Mouse (Mus musculus) kidney, embryonic 15.5 days (tissue): ENCODE measurements at regions not wholly inside any gene's neighbourhood (a gene's known extent, or its start where the extent isn't known, plus 50 kb on each side); places are given as distances from the start of the nearest gene placed in this dataset.
A peak's percentile ranks its signal among the peaks of the same experiment; 100 is the strongest.

ENCODE experiments used
- ATAC-seq: fragments of 200-750 bp; cut with Nextera tagmentation; replicated peaks from 2 replicates; pipeline ENCODE4 v1.8.0; 2017; ENCODE audit warnings: moderate TSS enrichment; ENCODE audit not compliant: low FRiP score
- H3K27ac ChIP-seq: fragments of 300-500 bp; sonication (generic); 2 replicates; pipeline ENCODE4 v1.5.1; 2015; ENCODE audit warnings: mild to moderate bottlenecking, inconsistent platforms
- H3K27me3 ChIP-seq: fragments of 300-500 bp; sonication (generic); 2 replicates; pipeline ENCODE4 v1.6.1; 2015; ENCODE audit warnings: inconsistent platforms
- H3K36me3 ChIP-seq: fragments of 300-500 bp; sonication (generic); 2 replicates; pipeline ENCODE4 v1.6.1; 2015; ENCODE audit warnings: inconsistent platforms
- H3K4me1 ChIP-seq: fragments of 300-500 bp; sonication (generic); 2 replicates; pipeline ENCODE4 v1.6.1; 2015; ENCODE audit warnings: inconsistent platforms
- H3K4me2 ChIP-seq: fragments of 300-500 bp; sonication (generic); 2 replicates; pipeline ENCODE4 v1.6.1; 2015; ENCODE audit warnings: moderate library complexity, mild to moderate bottlenecking, inconsistent platforms
- H3K4me3 ChIP-seq: fragments of 300-500 bp; sonication (generic); replicated peaks from 2 replicates; pipeline ENCODE4 v1.5.1; 2015; ENCODE audit warnings: mild to moderate bottlenecking, inconsistent platforms
- H3K9ac ChIP-seq: fragments of 300-500 bp; sonication (generic); 2 replicates; pipeline ENCODE4 v1.6.1; 2015; ENCODE audit warnings: mild to moderate bottlenecking, inconsistent platforms
- H3K9me3 ChIP-seq: fragments of 300-500 bp; sonication (generic); replicated peaks from 2 replicates; pipeline ENCODE4 v1.6.1; 2016; ENCODE audit warnings: inconsistent platforms
- WGBS: fragments of 180-500 bp; shearing (Covaris S2); methylation state at CpG from one replicate; pipeline ENCODE4 v1.1.7; 2015; ENCODE audit warnings: mixed read lengths; 5-methylcytosine and 5-hydroxymethylcytosine counted together

DNA sequence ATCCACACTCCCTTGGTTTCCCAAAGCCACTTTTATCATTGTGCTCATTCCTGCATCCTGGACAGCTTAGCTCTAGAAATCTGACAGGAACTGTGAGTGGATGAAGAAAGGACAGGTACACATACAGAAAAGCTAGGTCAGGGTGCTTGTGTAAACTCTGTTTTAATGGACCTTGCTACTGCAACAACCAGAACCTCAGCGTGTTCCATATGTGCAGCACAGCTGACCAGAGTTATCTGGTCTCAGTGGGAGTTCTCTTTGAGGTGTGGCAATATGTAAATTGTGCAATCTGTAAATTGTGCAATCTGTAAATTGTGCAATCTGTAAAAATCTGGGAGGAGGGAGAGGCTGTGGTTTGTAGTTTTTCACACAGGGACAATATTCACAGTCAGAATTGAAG is 282.4 kb upstream of the Ptprd start:
- Histone ChIP-seq H3K4me2 (no peak overlapping the region), H3K27ac (no peak overlapping the region), H3K4me1 (no peaks in the 10 kb centered on the region), H3K9ac (no peak overlapping the region), H3K27me3 (no peaks in the 10 kb centered on the region), H3K9me3 (no peaks in the 10 kb centered on the region), H3K4me3 (no peak overlapping the region), H3K36me3 (no peaks in the 10 kb centered on the region)
- whole genome bisulfite sequencing, result 83% methylated on average over 1 of the region's 1 CpGs
- ATAC-seq, result no peak

GRCm38 (mm10) chr4:78466591-78466990 is 254.8 kb upstream of the Ptprd start:
- Histone ChIP-seq H3K9me3 (no peaks in the 10 kb centered on the region), H3K27me3 (no peaks in the 10 kb centered on the region), H3K9ac (no peak overlapping the region), H3K4me3 (no peak overlapping the region), H3K36me3 (no peaks in the 10 kb centered on the region), H3K4me1 (no peaks in the 10 kb centered on the region), H3K4me2 (no peak overlapping the region), H3K27ac (no peak overlapping the region)
- WGBS, result 60% methylated on average over 1 of the region's 1 CpGs
- no peak for ATAC-seq

GRCm38 (mm10) chr4:78456284-78456683 is 244.5 kb upstream of the Ptprd start:
- H3K36me3 ChIP-seq, result no peaks in the 10 kb centered on the region
- 38% methylated on average over 4 of the region's 4 CpGs for whole genome bisulfite sequencing
- H3K27ac ChIP-seq, result no peak overlapping the region
- no peak overlapping the region for H3K9ac ChIP-seq
- H3K4me3 ChIP-seq, result no peak overlapping the region
- peak; percentile 46; the same call in 1 of the 2 replicates for ATAC-seq
- no peaks in the 10 kb centered on the region for H3K4me1 ChIP-seq
- no peaks in the 10 kb centered on the region for H3K9me3 ChIP-seq
- no peak overlapping the region for H3K4me2 ChIP-seq
- no peaks in the 10 kb centered on the region for H3K27me3 ChIP-seq

DNA sequence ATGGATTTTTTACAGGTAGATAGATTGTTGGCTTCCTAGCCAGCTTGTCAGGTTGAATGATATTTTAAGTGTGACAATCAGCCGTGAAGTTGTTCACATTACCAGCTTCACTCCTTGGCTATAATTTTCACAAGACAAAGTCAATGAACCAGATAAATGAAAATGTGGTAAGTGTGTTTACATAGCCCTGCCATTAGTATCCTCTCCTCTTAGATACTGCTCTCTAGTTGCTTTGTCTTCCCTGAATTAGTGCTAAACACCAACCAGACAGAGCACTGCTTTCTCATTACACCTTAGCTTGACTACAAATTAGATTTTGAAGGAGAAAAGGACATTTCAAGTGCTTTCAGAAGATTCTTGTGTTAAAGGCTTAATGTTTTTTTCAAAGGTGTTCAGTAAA is 205.4 kb upstream of the Ptprd start:
- H3K27ac ChIP-seq, result no peak overlapping the region
- H3K4me1 ChIP-seq, result no peaks in the 10 kb centered on the region
- 0 out of 2 replicates have a peak, but pooled peaks have one; percentile 58 for ATAC-seq
- H3K4me2 ChIP-seq, result no peak overlapping the region
- H3K4me3 ChIP-seq, result no peak overlapping the region
- H3K9ac ChIP-seq, result no peak overlapping the region
- no peaks in the 10 kb centered on the region for H3K9me3 ChIP-seq
- 17% methylated on average over 1 of the region's 1 CpGs for WGBS
- H3K27me3 ChIP-seq, result no peaks in the 10 kb centered on the region
- H3K36me3 ChIP-seq, result no peaks in the 10 kb centered on the region

DNA sequence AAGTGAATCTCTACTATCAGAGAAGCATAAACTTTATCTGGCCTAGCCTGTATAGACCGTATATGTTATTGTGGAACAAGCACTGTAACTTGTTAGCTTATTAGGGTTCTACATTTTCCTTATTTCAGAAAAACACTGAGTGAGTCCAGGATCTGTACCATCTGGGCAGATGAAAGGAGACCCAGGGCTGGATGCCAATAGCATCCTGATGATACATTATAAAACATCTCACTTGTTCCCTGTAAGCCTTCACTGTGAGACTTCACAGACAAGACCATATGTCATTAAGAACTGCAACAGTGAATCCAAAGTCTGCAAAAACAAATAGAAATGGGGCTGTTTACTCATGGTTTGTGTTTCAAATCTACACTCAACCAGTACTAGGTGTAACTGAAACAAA is 177.6 kb upstream of the Ptprd start:
- H3K9me3 ChIP-seq, result no peaks in the 10 kb centered on the region
- no peak overlapping the region for H3K4me3 ChIP-seq
- no peaks in the 10 kb centered on the region for H3K4me1 ChIP-seq
- no peak for ATAC-seq
- no peaks in the 10 kb centered on the region for H3K27me3 ChIP-seq
- no peak overlapping the region for H3K27ac ChIP-seq
- no peak overlapping the region for H3K4me2 ChIP-seq
- WGBS, result 91% methylated on average over 1 of the region's 1 CpGs
- H3K9ac ChIP-seq, result no peak overlapping the region
- H3K36me3 ChIP-seq, result no peaks in the 10 kb centered on the region

GRCm38 (mm10) chr4:78355162-78355561 is 143.4 kb upstream of the Ptprd start:
- Histone ChIP-seq H3K9ac (no peak overlapping the region), H3K4me3 (no peak overlapping the region), H3K36me3 (no peaks in the 10 kb centered on the region), H3K4me2 (no peak overlapping the region), H3K27ac (no peak overlapping the region), H3K9me3 (no peaks in the 10 kb centered on the region), H3K4me1 (no peaks in the 10 kb centered on the region), H3K27me3 (no peaks in the 10 kb centered on the region)
- 91% methylated on average over 5 of the region's 5 CpGs for WGBS
- no peak for ATAC-seq

DNA sequence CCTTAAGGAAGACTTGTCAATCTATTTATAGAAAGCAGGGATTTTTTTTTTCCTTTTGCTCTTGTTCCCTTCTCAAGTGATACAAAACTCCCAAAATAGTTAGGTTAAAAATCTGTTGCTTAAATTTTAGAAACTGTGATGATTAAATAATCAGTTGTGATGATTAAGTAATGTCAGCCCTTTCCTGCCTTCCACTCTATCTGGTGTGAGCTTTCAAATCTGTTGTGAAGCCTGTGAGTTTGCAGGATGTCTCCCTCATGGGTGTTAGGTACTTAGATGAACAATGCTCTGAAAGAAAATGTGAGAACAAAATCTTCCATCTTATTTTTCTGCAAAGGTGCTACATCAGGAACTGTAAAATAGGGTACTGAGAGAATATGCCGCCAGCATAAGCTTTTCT is 124.0 kb upstream of the Ptprd start:
- Histone ChIP-seq H3K4me2 (no peak overlapping the region), H3K9ac (no peak overlapping the region), H3K4me1 (no peaks in the 10 kb centered on the region), H3K4me3 (no peak overlapping the region), H3K9me3 (no peaks in the 10 kb centered on the region), H3K27me3 (no peaks in the 10 kb centered on the region), H3K27ac (no peak overlapping the region), H3K36me3 (no peaks in the 10 kb centered on the region)
- WGBS, result 76% methylated on average over 1 of the region's 1 CpGs
- ATAC-seq, result no peak

DNA sequence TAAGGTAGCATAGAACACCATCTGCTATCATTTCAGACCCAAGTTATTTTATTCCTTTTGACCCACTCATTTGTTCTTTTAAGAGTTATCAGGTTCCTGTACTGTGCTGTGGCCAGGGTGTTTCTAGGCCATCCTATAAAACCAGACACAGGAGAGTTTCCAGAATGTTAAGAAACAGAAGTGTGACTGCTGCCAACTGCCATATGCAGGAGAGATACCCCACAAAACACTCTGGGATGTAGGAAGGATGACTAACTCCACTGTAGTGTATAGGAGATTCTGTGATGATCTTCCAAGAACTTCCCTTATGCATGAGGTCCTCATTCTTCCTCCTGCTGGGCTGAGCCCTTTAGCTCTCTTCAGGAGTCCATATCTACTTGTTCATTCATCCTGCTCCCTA is 76.7 kb upstream of the Ptprd start:
- Histone ChIP-seq H3K36me3 (no peaks in the 10 kb centered on the region), H3K4me2 (no peak overlapping the region), H3K27me3 (no peaks in the 10 kb centered on the region), H3K27ac (no peak overlapping the region), H3K4me1 (no peaks in the 10 kb centered on the region), H3K4me3 (no peak overlapping the region), H3K9me3 (no peaks in the 10 kb centered on the region), H3K9ac (no peak overlapping the region)
- ATAC-seq, result no peak
